Mouse (Mus musculus): ENCODE results near the gene Tmprss7.

GRCm38 (mm10) chr16:45657574-45658159 is 35.8 kb downstream of the Tmprss7 start:
- TF ChIP-seq CTCF (IDR thresholded peaks at IDR 0.05) = no peak
- no peak for TF ChIP-seq POLR2A (IDR thresholded peaks at IDR 0.05; ENCODE audit: insufficient read depth, low read depth, low read length)
- no peak for TF ChIP-seq EP300 (IDR thresholded peaks at IDR 0.05; ENCODE audit: insufficient read depth, low read depth, low read length)
